Mouse (Mus musculus) liver, adult 2 months (tissue): Measurements from ENCODE around the gene Fezf2. TPM values are rescaled to one million over a fixed set of nuclear protein-coding genes. Genes with fewer than 3 reads are reported as not detected.

ENCODE experiments used
- DNase-seq: peaks from one replicate; pipeline ENCODE4 v3.0.0-alpha.2; 2011; ENCODE audit warnings: low read depth, low spot score; ENCODE audit errors: extremely low read depth
- H3K27ac ChIP-seq: fragments of 200-500 bp; replicated peaks from 2 replicates; pipeline ENCODE4 v1.5.1; 2012; ENCODE audit warnings: low read depth, mild to moderate bottlenecking, control low read depth, inconsistent platforms, low read length; ENCODE audit not compliant: insufficient read depth
- H3K27me3 ChIP-seq: fragments of 200-500 bp; 2 replicates; pipeline ENCODE4 v1.6.1; 2012; ENCODE audit warnings: mild to moderate bottlenecking, moderate library complexity, low read length, inconsistent platforms; ENCODE audit not compliant: control insufficient read depth, insufficient read depth
- H3K36me3 ChIP-seq: fragments of 200-500 bp; 2 replicates; pipeline ENCODE4 v1.6.1; 2012; ENCODE audit warnings: low read length, inconsistent platforms; ENCODE audit not compliant: control insufficient read depth, insufficient read depth
- H3K4me1 ChIP-seq: fragments of 200-500 bp; 2 replicates; pipeline ENCODE4 v1.6.1; 2011; ENCODE audit warnings: low read length; ENCODE audit not compliant: control insufficient read depth, insufficient read depth
- H3K4me3 ChIP-seq: fragments of 200-500 bp; 2 replicates; pipeline ENCODE4 v1.5.1; 2011; ENCODE audit warnings: low read depth, mild to moderate bottlenecking, control low read depth, low read length, moderate library complexity; ENCODE audit not compliant: insufficient read depth
- H3K79me2 ChIP-seq: fragments of 200-500 bp; 2 replicates; pipeline ENCODE4 v1.6.1; 2012; ENCODE audit warnings: inconsistent platforms, mild to moderate bottlenecking, low read length, moderate library complexity; ENCODE audit not compliant: control insufficient read depth, insufficient read depth
- H3K9ac ChIP-seq: fragments of 200-500 bp; 2 replicates; pipeline ENCODE4 v1.6.1; 2012; ENCODE audit warnings: low read depth, mild to moderate bottlenecking, control low read depth, inconsistent platforms, low read length
- CTCF ChIP-seq: fragments of 200-500 bp; IDR thresholded peaks from 2 replicates; pipeline ENCODE4 v1.5.1; 2011; ENCODE audit warnings: low read depth, low read length, control low read depth
- POLR2A ChIP-seq: fragments of 200-500 bp; IDR thresholded peaks from 2 replicates; pipeline ENCODE4 v1.6.1; 2011; ENCODE audit warnings: low read length, control low read depth; ENCODE audit not compliant: insufficient read depth; ENCODE audit errors: extremely low read depth
- WGBS: fragments of 180-500 bp; shearing (Covaris S2); methylation state at CpG from one replicate; pipeline ENCODE4 v1.1.7; 2018; 5-methylcytosine and 5-hydroxymethylcytosine counted together
- polyA plus RNA-seq: library from polyadenylated mRNA; depleted of rRNA; stranded (reverse); fragments of >200 nt; gene quantifications from 2 replicates; pipeline ENCODE4 v1.2.3, GENCODE M21; 2012
- total RNA-seq: library from RNA; depleted of rRNA; stranded (reverse); fragments of >200 nt; gene quantifications from 2 replicates; pipeline ENCODE4 v1.2.3, GENCODE M21; 2014

Fezf2 gene
- total and polyA plus RNA-seq, 2 experiments, result not detected

- Histone ChIP-seq H3K27ac (no peak overlapping the region), H3K27me3 (peaks cover 30% of the 10 kb centered on the region), H3K4me1 (no peaks in the 10 kb centered on the region; the same call in 1 of the 2 replicates), H3K4me3 (no peak overlapping the region), H3K36me3 (no peaks in the 10 kb centered on the region), H3K79me2 (no peaks in the 10 kb centered on the region), H3K9ac (no peak overlapping the region)
- no peak for DNase-seq
- 3% methylated on average over 19 of the region's 19 CpGs for WGBS
- TF ChIP-seq CTCF (no peak), POLR2A (no peak)
Measured at GRCm38 (mm10) chr14:12340238-12341074, 7.5 kb downstream of the Fezf2 start.

DNA sequence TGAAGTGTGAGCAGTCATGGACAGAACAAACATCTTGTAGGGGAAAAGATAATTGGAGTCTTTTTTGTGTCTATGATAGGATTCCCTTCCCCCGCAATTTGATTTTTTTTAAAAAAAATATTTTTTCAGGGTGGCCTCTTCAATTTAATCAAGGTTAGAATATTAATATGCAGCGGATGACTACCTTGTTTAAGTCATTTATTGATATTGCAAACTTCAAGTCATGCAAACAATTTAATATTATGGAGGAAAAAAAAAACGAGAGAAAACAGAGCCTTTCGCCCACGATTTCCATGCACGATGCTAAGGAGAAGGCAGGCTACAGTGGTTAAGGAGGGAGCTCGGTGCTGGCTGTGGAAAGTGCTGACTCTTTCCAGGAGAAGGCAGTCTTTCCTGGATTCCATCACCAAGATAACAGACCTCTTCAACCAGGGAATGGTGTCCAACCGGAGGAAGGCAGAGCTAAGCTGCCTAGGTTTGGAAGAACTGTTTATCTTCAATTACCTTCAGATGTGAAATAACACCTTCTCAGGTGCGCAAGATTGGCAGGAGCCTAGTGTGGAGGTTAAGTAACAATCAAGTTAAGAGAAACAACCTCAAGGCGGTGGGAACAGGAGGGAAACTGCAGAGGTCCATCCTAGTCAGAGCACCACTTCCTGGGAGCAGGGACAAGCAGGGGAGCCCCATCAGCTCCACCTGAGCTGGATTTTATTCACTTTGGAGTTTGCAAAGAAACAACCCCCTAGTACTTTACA is 9.0 kb downstream of the Fezf2 start:
- H3K4me3 ChIP-seq, result no peak overlapping the region
- H3K27ac ChIP-seq, result no peak overlapping the region
- peaks cover 26% of the 10 kb centered on the region for H3K27me3 ChIP-seq
- no peak overlapping the region for H3K9ac ChIP-seq
- no peak for DNase-seq
- no peaks in the 10 kb centered on the region for H3K4me1 ChIP-seq
- H3K79me2 ChIP-seq, result no peaks in the 10 kb centered on the region
- 6% methylated on average over 10 of the region's 10 CpGs for WGBS
- TF ChIP-seq CTCF (no peak), POLR2A (no peak)
- H3K36me3 ChIP-seq, result no peaks in the 10 kb centered on the region

GRCm38 (mm10) chr14:12337998-12338809 is 9.8 kb downstream of the Fezf2 start:
- 9% methylated on average over 16 of the region's 16 CpGs for WGBS
- no peak overlapping the region for H3K9ac ChIP-seq
- no peaks in the 10 kb centered on the region for H3K79me2 ChIP-seq
- no peak for DNase-seq
- H3K4me3 ChIP-seq, result no peak overlapping the region
- H3K27me3 ChIP-seq, result peaks cover 21% of the 10 kb centered on the region
- no peak for TF ChIP-seq POLR2A
- TF ChIP-seq CTCF, result no peak
- H3K4me1 ChIP-seq, result no peaks in the 10 kb centered on the region
- no peaks in the 10 kb centered on the region for H3K36me3 ChIP-seq
- H3K27ac ChIP-seq, result no peak overlapping the region

- whole genome bisulfite sequencing, result 14% methylated on average over 8 of the region's 8 CpGs
Measured at GRCm38 (mm10) chr14:12337421-12337997, 10.5 kb downstream of the Fezf2 start.

DNA sequence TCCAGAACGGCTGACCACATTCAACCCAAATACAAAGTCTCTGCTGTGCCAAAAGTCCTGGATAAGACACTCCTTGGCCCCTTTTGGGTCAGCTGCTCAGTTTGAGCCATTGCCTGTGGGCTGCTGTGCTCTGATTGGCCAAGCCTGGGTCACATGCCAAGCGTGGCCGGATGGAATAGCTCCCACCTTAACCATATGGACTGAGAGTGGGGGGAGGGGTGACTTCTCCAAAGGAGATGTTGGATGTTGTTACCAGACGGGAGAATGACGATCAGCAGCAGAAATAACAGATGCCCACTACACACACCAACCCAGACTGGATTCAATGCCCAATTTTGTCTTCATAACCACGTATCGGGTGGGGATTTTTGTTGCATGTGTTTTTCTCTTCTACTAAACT is 13.1 kb downstream of the Fezf2 start:
- WGBS, result 52% methylated on average over 7 of the region's 7 CpGs

More at GRCm38 (mm10) chr14:12337421-12337997, 10.5 kb downstream of the Fezf2 start:
- Histone ChIP-seq H3K27ac (no peak overlapping the region), H3K4me3 (no peak overlapping the region), H3K27me3 (peaks cover 17% of the 10 kb centered on the region), H3K9ac (no peak overlapping the region), H3K36me3 (no peaks in the 10 kb centered on the region), H3K79me2 (no peaks in the 10 kb centered on the region), H3K4me1 (no peaks in the 10 kb centered on the region)
- TF ChIP-seq CTCF, result no peak
- no peak for TF ChIP-seq POLR2A
- DNase-seq, result no peak

More for the DNA sequence above, 13.1 kb downstream of the Fezf2 start:
- peaks cover 7% of the 10 kb centered on the region for H3K27me3 ChIP-seq
- H3K79me2 ChIP-seq, result no peaks in the 10 kb centered on the region
- no peaks in the 10 kb centered on the region for H3K36me3 ChIP-seq
- no peak overlapping the region for H3K4me3 ChIP-seq
- H3K9ac ChIP-seq, result no peak overlapping the region
- H3K4me1 ChIP-seq, result no peaks in the 10 kb centered on the region
- H3K27ac ChIP-seq, result no peak overlapping the region
- TF ChIP-seq POLR2A (no peak), CTCF (no peak)
- DNase-seq, result no peak
